Mouse (Mus musculus) hindbrain, embryonic 11.5 days (tissue): ENCODE measurements around the gene Ssh2. TPM values are rescaled to one million over a fixed set of nuclear protein-coding genes. Genes with fewer than 3 reads are reported as not detected.

Source experiments
- ATAC-seq: fragments of 200-750 bp; cut with Nextera tagmentation; 2 replicates; pipeline ENCODE4 v1.8.0; 2017; ENCODE audit warnings: mild to moderate bottlenecking, moderate TSS enrichment, moderate library complexity; ENCODE audit not compliant: low FRiP score
- DNase-seq: peaks from one replicate; pipeline ENCODE4 v3.0.0-alpha.2; 2015; ENCODE audit warnings: low spot score
- H3K27ac ChIP-seq: fragments of 300-500 bp; sonication (generic); 2 replicates; pipeline ENCODE4 v1.5.1; 2014; ENCODE audit warnings: mild to moderate bottlenecking, low read depth, low read length
- H3K27me3 ChIP-seq: fragments of 300-500 bp; sonication (generic); 2 replicates; pipeline ENCODE4 v1.6.1; 2014; ENCODE audit warnings: mild to moderate bottlenecking, low read length, moderate library complexity, mixed read lengths; ENCODE audit not compliant: control insufficient read depth, insufficient read depth
- H3K36me3 ChIP-seq: fragments of 300-500 bp; sonication (generic); 2 replicates; pipeline ENCODE4 v1.6.1; 2014; ENCODE audit warnings: mild to moderate bottlenecking, low read length, moderate library complexity, mixed read lengths; ENCODE audit not compliant: control insufficient read depth, insufficient read depth
- H3K4me1 ChIP-seq: fragments of 300-500 bp; sonication (generic); replicated peaks from 2 replicates; pipeline ENCODE4 v1.6.1; 2014; ENCODE audit warnings: low read length, mixed read lengths; ENCODE audit not compliant: control insufficient read depth, insufficient read depth
- H3K4me2 ChIP-seq: fragments of 300-500 bp; sonication (generic); replicated peaks from 2 replicates; pipeline ENCODE4 v1.6.1; 2014; ENCODE audit warnings: mild to moderate bottlenecking, low read depth, low read length
- H3K4me3 ChIP-seq: fragments of 300-500 bp; sonication (generic); 2 replicates; pipeline ENCODE4 v1.5.1; 2014; ENCODE audit warnings: low read depth, low read length
- H3K9ac ChIP-seq: fragments of 300-500 bp; sonication (generic); 2 replicates; pipeline ENCODE4 v1.6.1; 2014; ENCODE audit warnings: low read depth, low read length
- H3K9me3 ChIP-seq: fragments of 300-500 bp; sonication (generic); 2 replicates; pipeline ENCODE4 v1.6.1; 2016; ENCODE audit warnings: low read length; ENCODE audit not compliant: control insufficient read depth
- WGBS: fragments of 180-500 bp; shearing (Covaris S2); extraction: QIAGEN DNeasy Blood & Tissue Kit; methylation state at CpG from one replicate; pipeline ENCODE4 v1.1.7; 2014; 5-methylcytosine and 5-hydroxymethylcytosine counted together
- polyA plus RNA-seq: library from polyadenylated mRNA; unstranded; fragments of >200 nt; fragmentation: Nextera tagmentation; extraction: Ambion mirVana; gene quantifications from 2 replicates; pipeline ENCODE4 v1.2.1, GENCODE M21; 2014

The Ssh2 gene
- polyA plus RNA-seq, 1 experiment from 2014 or later, result 17.4 TPM

- DNase-seq (no peak), ATAC-seq (no peak)
- WGBS, result 88% methylated on average over 6 of the region's 6 CpGs
- Histone ChIP-seq H3K4me3 (no peak overlapping the region), H3K4me1 (no peaks in the 10 kb centered on the region; the same call in 1 of the 2 replicates), H3K4me2 (no peak overlapping the region), H3K27me3 (no peaks in the 10 kb centered on the region), H3K9ac (no peak overlapping the region), H3K9me3 (no peaks in the 10 kb centered on the region), H3K27ac (no peak overlapping the region), H3K36me3 (peaks cover 16% of the 10 kb centered on the region)
These were observed 290.9 kb downstream of the Ssh2 start for GRCm38 (mm10) chr11:77506941-77507340.

DNA sequence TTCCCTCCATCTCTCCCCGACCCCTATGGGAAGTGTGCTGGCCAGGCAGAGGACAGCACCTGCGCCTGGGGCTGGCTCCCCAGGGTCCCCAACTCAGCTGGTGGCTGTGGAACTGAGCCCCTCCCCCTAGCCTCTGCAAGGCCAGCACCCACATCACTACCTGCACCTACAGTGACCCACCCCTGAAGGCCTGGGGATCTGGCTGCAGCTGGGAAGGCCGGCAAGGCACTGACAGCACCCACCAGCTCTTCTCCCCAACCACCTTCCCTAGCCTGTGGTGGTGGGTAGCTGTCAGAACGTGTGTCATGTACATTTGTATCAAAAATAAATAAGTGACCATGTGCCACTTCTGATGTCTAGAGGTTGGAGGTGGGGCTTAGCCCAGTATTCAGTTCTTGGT, 291.3 kb downstream of the Ssh2 start:
- H3K4me1 ChIP-seq, result peaks cover 3% of the 10 kb centered on the region; the same call in 1 of the 2 replicates
- H3K27ac ChIP-seq, result no peak overlapping the region
- DNase-seq (no peak), ATAC-seq (no peak)
- no peak overlapping the region for H3K9ac ChIP-seq
- 73% methylated on average over 4 of the region's 4 CpGs for WGBS
- no peaks in the 10 kb centered on the region for H3K9me3 ChIP-seq
- peaks cover 16% of the 10 kb centered on the region for H3K36me3 ChIP-seq
- no peak overlapping the region for H3K4me3 ChIP-seq
- H3K4me2 ChIP-seq, result no peak overlapping the region
- no peaks in the 10 kb centered on the region for H3K27me3 ChIP-seq

DNA sequence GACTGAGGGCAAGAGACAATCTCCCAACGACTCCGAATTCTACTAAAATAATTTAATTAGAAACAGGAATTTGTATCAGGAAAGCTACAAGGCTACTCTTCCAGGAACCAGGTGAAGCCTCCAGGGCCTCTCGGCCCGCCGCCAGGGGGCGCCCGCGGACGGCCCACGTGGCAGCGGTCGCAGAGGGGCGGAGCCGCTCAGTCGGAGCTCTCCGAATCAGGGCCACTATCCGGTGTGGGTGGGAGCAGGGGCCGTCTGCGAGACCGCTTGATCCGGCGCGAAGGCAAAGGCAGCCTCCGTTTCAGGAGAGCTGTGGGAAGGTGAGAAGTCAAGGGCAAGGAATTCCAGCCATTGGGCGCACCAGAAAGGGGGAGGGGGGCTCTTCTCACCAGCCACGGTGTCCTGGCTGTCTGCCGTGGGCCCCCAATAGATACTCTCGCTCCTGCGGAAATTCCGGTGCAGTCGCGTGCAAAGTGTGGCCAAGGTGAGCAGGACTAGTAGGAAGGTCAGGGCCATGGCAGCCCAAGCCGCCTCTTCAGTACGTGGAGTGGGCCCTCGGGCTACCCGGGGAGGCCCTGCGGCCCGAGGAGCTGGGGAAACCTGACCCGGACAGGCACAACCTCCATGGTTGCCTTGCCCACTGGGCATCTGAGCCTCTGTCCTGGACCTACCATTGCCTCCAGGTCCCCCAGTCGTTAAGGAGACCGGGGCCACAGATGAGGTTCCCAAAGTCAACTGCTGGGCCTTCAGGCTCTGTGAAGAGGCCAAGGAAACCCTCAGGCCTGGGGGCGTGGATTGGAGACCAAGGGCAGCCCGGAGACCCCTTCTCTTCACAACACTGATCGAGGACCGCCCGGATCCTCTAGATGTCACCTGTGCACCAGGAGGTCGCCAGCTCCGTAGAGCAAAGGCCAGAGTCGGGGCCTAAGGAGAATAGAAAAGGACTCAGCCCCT, 292.3 kb downstream of the Ssh2 start:
- ATAC-seq, result peak; percentile 39; the same call in 1 of the 2 replicates
- Histone ChIP-seq H3K27me3 (no peaks in the 10 kb centered on the region), H3K4me2 (peak overlapping the region; percentile 40), H3K4me1 (peaks cover 4% of the 10 kb centered on the region; the same call in 1 of the 2 replicates), H3K27ac (no peak overlapping the region), H3K4me3 (peak overlapping the region; percentile 11; the same call in 1 of the 2 replicates), H3K9ac (no peak overlapping the region), H3K9me3 (no peaks in the 10 kb centered on the region), H3K36me3 (peaks cover 14% of the 10 kb centered on the region)
- whole genome bisulfite sequencing, result 17% methylated on average over 49 of the region's 49 CpGs
- DNase-seq, result peak; percentile 92

Other genes with a start within 250 kb of the Ssh2 start
- gene Slc6a4, start 217.7 kb upstream of the Ssh2 start, polyA plus RNA-seq, result 0.77 and 2.0 TPM in 2 replicates
- gene Nsrp1, start 137.9 kb upstream of the Ssh2 start, polyA plus RNA-seq, result 57.0 and 67.4 TPM in 2 replicates
- gene Efcab5, start 27.3 kb upstream of the Ssh2 start, polyA plus RNA-seq, result 0.05 and 0.20 TPM in 2 replicates
- 0.14 and 0.22 TPM in 2 replicates for gene Coro6, start 246.1 kb downstream of the Ssh2 start, polyA plus RNA-seq